Mouse (Mus musculus) telencephalon, adult 2 months (tissue): ENCODE data around the gene Mast4.

Experiments used
- DNase-seq: peaks from one replicate; pipeline ENCODE4 v3.0.0-alpha.2; 2011; ENCODE audit warnings: low read depth, low spot score

Gene Mast4

DNA sequence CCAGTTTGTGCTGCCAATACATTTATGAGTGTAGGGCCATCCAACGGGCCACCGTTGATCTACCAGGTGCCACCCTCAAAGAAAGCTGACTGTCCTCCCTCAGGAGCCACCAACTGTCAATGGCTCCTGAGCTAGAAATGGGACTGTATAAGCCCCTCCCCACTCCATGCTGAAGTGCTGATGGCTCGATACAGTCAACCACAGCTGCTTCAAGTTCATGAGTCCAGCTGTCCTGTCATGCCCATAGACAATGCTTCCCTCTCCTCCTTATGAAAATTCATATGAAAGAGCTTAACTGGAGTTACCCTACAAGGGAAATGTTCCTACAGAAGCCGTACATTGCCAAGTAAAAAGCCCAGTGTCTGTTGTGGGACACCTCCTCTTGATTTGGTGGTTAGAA, 93.2 kb downstream of the Mast4 start:
- no peak for DNase-seq

DNA sequence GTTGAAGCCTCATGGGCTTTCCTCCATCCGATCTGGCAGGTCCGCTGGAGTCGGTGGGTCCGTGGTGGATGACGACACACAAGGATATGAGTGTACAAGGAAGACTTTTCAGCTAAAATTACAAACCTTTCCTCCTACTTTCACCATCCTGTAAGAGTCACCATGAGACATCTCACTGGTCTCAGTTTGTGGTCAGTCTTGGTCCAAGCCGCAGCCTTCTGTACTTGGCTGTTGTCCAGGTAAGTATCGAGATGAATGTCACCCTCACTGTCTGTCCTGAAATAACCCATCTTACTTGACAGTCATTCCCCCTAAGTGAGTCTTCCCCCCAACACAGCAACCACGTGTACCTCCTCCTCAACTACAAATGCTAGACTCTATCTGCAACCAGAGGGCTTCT, 94.6 kb downstream of the Mast4 start:
- no peak for DNase-seq

DNA sequence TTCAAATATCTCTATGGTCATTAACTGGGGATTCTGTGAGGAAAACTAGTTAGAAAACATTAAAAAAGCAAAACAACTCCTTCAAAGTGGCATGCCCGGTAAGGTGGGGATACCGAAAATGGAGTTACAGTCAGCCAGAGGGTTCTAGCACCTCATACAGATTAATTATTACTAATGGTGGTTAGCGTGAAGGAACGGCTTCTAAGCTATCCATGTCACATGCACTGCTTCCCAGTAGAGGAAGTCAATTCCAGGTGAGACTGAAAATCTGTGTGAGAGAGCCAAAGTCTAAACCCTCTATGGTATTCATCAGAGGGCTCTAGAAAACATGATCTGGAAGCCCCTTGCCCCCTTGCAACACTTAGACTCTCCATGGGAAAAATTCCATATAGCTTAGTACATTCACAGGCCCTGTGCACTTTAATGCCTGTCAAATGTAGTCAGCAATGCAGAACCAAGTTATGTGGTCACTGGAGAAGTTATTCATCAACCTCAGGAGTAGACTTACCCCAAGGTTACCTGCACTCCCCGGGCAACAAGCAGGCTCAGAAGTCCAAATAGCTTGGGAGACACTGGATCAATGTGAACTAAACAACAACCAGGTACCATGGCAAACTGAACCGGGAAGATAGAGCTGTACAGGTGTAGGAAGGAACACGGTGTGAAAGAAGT, 96.1 kb downstream of the Mast4 start:
- no peak for DNase-seq

DNA sequence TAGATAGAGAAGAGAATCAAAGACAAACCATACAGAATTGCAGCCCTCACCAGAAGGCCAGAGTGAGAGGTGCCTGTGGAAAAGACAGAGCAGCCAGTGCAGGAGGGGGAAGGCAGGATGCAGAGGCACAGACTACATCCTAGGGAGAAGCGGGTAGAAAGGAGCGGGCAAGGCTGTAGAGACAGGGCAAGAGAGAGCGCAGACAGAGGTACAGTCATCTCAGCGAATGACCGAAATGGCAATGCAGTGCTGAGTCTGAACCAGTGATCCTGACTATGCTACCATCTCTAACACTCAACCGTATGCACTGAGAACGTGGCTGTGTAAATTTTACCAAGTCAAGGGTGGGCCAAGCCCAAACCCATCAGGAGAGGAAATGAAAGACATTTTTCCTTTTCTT, 102.1 kb downstream of the Mast4 start:
- no peak for DNase-seq

DNA sequence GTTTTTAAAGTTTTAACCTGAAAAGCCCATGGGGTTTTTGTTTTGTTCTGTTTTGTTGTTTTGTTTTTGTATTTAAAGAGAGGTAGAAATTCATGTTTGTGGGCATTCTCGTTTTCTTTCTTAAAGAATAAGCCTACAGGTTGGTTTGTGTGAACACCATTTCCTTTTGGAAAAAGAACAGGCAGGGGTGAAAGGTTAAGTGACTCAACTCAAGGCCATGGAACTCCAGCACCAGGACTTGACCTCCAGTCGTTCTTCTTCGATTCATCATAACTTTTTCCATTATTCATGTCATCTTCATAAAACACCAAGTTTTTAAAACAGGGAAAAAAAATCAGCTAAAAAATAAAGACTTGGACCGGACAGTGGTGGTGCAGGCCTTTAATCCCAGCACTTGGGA, 105.2 kb downstream of the Mast4 start:
- DNase-seq: no peak

DNA sequence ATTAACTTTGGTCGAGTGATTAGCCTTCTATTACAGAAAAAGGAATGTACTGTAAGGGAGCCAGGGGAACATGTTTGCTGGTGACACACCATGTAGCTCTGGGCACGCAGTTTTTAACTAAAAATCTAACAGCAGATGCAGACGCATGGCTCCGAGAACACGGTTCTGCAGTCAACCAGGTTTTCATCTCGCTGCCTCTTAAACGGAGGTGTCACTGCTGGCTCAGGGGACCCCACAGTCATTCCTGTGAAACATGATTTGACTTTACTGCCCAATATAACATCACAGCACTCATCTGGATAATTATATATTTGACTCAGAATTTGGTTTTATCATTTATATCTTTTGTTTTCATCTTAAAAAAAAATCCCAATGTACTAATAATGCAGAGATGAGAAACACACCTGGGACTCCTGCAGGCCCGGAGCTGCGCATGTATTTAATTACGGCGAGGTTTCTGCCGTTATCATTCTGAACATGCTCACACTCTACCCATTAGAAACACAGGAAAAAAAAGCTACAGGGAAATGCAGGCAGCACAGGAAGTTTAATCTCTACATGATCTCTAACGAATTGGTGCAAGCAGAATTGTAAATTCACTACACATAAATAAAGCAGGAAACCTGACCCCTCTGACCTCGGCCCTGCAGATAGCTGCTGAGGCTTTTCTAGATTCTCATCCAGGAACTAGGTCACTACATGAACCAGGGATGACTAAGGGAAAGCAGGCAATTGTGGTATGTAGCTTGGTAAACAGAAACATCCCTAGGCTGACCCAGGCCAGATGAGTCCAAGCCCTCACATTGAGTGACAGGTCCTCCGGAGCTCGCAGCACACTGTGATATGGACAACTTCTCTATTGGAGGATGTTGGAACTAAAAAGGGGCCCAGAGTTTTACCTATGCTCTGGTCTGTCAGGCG, 108.1 kb downstream of the Mast4 start:
- DNase-seq: no peak

DNA sequence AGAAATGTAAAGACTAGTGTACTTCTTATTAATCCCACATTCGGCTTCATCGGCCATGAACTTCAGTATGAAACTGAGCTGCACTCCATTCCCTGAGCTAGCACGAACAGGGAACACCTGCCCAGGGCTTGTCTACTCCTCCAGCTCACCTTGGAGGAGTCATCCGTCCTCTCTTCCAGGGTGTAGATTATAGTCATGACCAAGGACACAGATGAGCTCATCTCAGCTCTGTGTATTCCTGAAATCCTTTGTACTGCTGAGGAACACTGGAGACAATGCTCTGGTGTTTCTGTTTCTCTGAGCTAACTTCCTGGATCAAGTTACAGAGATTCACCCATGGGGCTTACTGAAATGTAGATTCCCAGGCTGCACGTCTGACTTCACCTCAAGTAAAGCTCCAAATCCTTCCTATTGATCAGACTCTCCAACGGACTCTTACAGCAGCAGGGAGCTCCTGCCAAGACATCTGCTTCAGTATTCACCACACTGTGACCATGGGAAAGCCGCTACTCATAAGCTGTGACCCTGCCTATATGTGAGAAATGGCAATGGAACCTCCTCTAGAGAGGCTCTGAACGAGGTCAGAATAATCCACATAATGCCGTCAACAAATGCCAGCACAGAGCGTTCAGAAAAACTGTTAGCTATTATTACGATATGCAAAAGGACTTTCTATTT, 108.9 kb downstream of the Mast4 start:
- no peak for DNase-seq

DNA sequence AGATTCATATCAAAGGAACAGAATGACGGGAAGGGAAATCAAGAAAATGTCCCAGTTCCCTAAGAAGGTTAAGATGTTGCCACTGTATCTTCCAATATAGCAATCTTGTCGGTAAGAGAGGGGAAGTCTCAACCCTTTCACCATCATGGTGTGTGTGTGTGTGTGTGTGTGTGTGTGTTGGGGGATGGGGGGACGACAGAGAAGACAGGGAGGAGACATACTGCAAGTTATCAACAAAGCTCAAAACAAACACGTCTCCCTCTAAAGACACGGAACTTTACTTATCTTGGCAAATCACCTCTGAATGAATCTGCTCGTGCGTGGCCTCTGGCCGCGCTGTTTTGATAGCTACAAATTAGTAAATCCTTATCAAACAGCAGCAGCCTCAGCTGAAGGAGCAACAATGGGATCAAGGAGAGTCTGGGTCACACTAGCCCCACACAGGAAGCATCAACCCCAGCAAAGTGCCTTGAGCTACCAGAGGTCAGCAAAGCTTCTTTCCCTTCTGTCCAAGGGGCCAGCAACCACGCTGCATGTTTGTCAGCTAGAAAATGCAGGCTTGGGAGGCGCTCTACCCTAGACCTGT, 113.7 kb downstream of the Mast4 start:
- DNase-seq: no peak

DNA sequence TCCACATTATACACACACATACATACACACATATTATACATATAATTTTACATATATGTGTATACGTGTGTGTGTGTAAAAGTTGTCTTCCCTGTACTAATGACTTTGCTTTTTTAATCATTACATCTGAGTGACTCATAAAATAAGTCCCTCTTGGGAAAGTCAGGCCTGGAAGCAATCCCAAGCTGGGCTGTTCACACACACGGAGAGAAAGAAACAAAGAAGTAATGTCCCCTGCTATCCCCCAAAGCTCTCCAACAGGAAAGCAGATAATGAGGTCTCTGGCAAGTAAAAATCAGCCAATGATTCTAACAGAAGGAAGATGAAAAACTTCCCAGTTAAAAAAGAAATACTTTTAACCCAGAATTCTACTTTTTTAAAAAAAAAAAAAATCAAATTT, 114.3 kb downstream of the Mast4 start:
- no peak for DNase-seq

DNA sequence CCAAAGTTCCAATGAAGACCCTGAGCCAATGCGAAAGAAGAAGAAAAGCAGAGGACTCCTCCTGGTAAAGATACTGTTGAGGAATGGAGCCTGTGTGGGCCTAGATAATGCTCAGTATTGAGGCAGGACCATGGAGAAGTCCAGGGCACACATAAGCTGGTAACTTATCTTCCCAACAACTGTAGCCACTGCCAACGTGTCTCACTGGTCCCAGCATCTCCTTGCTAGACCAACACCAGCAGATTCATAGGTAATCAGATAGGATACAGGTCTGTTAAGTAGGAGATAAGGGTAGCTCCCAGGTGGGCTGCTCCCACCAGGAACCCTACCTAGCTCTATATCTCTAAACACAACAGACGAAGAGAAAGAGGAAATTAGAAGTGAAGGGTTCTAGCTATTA, 116.8 kb downstream of the Mast4 start:
- no peak for DNase-seq

DNA sequence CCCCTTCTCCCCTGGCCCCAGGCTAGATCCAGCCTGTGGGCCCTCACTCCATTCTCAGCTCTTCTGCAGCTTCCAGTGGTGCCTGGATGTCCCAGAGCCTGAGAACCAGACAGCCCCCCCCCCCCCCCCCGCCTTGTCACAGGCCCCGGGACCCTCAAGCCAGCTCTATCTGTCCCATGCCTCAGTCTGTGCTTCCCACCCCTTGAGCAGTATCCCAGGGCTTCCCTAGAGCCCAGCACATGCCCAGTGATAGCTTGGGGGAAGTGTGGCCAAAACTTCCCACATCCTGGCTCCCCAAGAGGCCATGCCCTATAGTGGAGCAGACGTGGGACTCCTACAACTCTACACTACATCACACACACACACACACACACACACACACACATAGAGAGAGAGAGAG, 119.8 kb downstream of the Mast4 start:
- no peak for DNase-seq

DNA sequence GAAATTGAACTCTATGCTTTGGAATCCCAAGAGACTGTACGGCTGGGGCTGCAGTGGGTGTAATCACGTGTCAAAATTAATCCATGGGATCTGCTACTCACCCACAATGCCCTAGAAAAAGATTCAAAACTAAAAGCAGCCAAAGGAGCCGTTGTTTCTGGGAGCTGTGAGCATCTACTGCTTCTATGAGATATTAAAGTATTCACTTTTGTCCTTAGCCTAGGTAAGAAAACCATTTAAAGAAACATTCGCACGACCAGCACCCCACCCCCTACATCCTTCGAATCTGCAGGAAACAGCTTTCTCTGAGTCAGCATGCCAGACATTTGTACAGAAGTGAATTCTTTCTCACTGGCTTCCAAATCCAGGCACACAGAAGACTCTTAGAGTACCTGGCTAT, 122.3 kb downstream of the Mast4 start:
- peak; percentile 57 for DNase-seq

DNA sequence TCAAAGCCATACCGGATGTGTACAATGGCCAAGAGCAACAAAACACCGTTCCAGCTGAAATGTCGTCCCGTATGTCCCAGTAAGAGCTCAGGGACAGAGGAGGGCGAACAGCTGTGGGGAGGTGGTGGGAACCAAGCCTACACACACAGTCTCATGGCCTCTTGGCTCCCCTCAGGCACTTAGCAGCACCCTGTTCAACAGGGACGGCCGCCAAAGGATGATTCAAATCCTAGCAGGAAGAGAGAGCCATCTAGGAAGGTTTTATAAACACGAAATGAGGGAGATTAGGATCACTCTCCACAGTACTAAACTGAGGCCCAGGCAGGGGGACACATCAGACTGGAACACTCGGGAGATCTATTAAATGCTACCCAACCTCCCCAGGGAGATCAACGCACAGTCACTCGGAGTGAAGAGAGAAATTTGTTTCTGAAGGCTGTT, 122.8 kb downstream of the Mast4 start:
- peak; percentile 67 for DNase-seq

DNA sequence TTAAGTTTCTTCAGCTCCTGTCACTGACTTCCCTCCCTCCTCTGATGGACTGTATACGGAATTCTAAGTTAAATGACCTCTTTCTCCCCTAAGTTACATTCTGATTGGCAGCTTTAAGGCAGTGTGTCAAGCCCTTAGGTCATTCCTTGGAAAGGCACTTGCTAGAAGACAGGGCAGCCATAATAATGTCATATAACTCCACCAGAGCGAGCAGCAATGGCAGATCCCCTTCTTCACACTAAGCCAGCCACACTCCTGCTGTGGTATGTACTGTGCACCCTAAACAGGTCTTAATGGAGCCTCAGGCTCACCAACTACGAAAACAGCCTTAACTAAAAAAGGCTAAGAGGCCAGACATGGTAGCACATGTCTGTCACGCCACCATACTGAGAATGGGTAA, 123.6 kb downstream of the Mast4 start:
- no peak for DNase-seq

DNA sequence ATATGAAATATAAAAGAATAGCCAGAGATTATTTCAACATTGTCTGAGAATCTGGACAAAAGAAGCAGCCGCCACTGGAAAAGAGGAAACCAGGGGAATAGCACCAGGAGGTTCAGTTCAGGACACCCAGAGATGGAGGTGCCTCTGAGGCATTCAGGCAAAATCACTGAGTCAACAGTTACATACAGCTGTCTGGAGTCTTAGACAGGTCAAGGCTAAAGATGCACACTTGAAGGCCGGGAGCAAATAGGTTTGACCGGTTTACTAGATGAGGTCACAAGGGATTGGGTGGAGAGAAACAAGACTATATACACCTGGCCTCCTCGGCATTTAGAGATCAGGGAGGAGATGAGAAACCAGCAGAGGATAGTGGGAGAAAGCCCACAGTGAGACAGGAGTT, 127.1 kb downstream of the Mast4 start:
- DNase-seq: no peak

DNA sequence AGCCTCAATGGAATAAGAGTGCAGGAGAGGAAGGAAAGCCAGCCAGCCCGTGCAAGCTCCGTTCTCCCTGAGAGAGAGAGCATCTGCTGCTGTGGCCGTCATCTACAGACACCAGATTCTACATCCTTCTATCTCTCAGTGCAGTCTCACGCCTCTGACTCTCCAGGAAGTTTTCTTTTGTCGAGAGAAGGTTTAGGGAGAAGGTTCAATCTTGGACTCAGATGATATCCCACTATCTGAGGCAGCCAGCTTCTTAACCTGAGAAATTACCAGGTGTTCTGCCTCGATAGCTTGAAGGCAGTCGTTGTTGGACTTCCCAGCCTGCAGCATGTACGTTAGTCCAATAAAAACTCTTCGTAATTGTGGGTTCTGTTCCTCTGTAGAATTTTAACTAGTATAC, 127.7 kb downstream of the Mast4 start:
- DNase-seq: no peak

DNA sequence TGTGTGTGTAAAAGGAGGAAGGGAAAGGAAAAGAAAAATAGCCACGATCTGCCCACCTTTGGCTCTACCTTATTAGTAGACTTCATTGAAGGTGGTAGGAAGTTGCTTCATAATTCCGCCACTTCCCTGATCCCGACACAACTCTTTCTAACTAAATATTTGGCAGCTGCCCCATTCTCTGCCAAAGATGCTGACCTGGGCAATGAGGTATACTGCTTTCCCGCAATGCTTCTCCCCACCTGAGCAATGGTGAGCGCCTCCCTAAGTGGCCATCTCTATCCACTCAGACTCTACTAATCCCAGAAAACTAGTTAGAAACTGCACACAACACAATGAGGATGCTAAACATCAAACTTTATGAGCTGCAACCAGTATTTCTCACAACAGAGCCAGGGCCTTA, 129.1 kb downstream of the Mast4 start:
- DNase-seq: no peak

DNA sequence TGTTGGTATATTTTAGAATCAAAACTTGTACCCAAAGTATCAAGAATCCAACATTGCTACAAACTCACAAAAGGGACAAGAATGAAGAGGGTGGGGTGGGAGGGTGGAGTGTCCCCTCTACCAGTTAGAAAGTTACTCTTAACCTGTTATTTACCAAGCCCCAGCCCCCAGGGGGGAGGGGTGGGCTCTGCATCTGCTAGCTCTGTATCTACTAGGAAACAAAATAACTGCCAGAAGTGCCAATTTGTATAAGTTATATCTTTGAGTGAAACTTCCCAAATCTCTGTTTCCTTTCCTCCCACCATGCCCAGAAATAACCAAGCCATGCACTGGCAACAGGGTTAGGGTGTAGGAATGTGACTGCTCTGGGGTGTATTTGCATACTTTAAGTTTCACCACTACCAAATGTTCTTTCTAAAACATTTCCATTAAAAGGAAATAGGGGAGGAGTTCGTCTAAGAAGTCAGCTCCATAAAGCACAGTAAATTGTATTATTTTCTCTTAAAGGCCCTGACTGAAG, 130.9 kb downstream of the Mast4 start:
- DNase-seq: peak; percentile 43

DNA sequence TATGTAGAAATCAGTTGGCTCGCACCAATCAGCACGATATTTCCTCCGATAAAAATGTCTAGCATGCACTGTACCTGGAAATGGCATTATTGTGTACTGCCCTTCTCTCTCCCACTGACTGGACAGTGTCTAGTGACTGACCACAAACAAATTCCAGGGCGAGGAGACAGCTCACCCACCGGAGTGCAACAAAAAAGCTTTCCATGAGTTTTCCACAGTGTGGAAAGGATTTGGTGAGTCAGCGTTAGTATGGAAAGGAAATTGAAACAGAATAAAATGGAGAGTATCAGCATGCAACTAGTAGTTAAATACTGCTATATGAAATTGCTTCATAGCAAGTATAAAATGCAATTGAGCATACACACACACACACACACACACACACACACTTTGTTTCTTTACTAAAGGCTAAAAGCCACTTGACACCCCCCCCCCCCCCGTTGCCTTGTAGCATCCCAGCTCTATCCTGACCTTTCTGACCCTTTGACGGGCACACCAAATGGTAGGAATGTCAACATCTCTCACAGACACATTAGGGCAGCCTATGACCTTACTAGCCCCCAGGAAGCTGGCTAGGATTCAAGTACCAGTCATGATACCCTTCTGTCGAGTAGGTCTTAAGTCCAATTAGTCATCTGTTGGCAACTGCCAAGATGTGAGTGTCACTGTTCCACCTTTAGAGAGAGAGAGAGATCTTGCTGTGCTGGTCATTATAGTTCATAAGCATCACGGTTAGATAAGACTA, 133.1 kb downstream of the Mast4 start:
- DNase-seq: no peak

DNA sequence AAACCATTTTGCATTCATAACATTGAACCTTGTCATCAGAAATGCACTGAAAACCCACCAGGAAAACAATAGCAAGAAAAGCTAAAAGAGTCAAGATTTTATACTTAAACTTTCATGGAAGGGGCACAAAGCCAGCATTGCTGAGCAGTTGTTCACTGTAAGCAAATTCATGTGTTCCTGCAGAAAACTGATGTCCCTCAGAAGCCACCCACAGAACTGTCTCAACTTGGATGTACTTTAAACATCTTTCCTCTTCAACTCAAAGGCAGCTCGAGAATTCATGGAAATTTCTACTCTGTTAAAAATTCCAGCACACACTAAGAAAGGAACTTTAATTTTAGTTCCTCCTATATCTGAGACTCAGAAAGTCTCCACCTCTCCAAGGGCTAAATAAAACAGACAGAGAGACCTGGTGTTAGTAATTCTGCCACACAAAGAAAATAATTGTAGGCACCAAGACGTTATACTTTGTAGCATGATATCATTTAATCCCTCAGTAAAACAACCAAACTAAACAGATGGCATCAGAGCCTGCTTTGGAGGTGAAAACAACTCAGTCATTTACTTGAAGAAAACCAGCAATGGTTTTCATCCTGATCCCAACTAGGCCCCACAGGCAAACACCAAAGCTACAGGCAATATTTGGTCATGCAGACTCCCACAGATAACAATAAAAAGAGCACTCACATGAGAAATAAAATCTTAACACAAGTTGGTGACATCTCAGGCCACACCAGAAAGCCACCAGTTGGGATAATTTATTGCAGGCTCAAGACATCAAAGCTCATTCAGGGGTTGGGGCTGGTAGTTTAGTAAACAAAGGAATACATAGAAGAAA, 134.3 kb downstream of the Mast4 start:
- DNase-seq: peak; percentile 82
